Mouse (Mus musculus) hindlimb bud, embryonic 11.5 days (tissue): ENCODE measurements around the gene Rwdd3.
A peak's percentile ranks its signal among the peaks of the same experiment; 100 is the strongest.

Source experiments
- DNase-seq: peaks from one replicate; pipeline ENCODE4 v3.0.0-alpha.2; 2012; ENCODE audit warnings: low read depth, low spot score; ENCODE audit errors: extremely low spot score

Rwdd3 gene

GRCm38 (mm10) chr3:121171243-121171871 lies at the start of gene Rwdd3:
Gene Rwdd3 (minus strand): TSS chr3:121171695.
- peak; percentile 50 for DNase-seq

GRCm38 (mm10) chr3:121217011-121217410 lies 45.5 kb upstream of the Rwdd3 start:
- DNase-seq: no peak

- DNase-seq: no peak
Measured at GRCm38 (mm10) chr3:121213501-121213900, 42.0 kb upstream of the Rwdd3 start.

GRCm38 (mm10) chr3:121212156-121212555 lies 40.7 kb upstream of the Rwdd3 start:
- DNase-seq: no peak

GRCm38 (mm10) chr3:121208994-121209393 lies 37.5 kb upstream of the Rwdd3 start:
- no peak for DNase-seq

GRCm38 (mm10) chr3:121206202-121206882 lies 34.8 kb upstream of the Rwdd3 start:
- no peak for DNase-seq

GRCm38 (mm10) chr3:121202638-121203037 lies 31.1 kb upstream of the Rwdd3 start:
- DNase-seq: no peak

GRCm38 (mm10) chr3:121201012-121201747 lies 29.7 kb upstream of the Rwdd3 start:
- DNase-seq: no peak

GRCm38 (mm10) chr3:121189199-121189598 lies 17.7 kb upstream of the Rwdd3 start:
- no peak for DNase-seq

GRCm38 (mm10) chr3:121187510-121187909 lies 16.0 kb upstream of the Rwdd3 start:
- DNase-seq: no peak

GRCm38 (mm10) chr3:121186925-121187324 lies 15.4 kb upstream of the Rwdd3 start:
- DNase-seq: no peak

GRCm38 (mm10) chr3:121185197-121185596 lies 13.7 kb upstream of the Rwdd3 start:
- no peak for DNase-seq

GRCm38 (mm10) chr3:121176011-121176410 lies 4.5 kb upstream of the Rwdd3 start:
- DNase-seq: no peak

- no peak for DNase-seq
Measured at GRCm38 (mm10) chr3:121174248-121174945, 2.9 kb upstream of the Rwdd3 start.

- DNase-seq: no peak
Measured at GRCm38 (mm10) chr3:121172718-121173117, 1.2 kb upstream of the Rwdd3 start.

- no peak for DNase-seq
Measured at GRCm38 (mm10) chr3:121171872-121172265, 374 bp upstream of the Rwdd3 start.

GRCm38 (mm10) chr3:121170631-121171030 lies 864 bp downstream of the Rwdd3 start:
- DNase-seq: no peak

GRCm38 (mm10) chr3:121169092-121169942 lies 2.2 kb downstream of the Rwdd3 start:
- DNase-seq: no peak

- no peak for DNase-seq
Measured at GRCm38 (mm10) chr3:121168581-121168980, 2.9 kb downstream of the Rwdd3 start.

- no peak for DNase-seq
Measured at GRCm38 (mm10) chr3:121163271-121163819, 8.2 kb downstream of the Rwdd3 start.
